Mouse (Mus musculus) telencephalon, adult 2 months (tissue): Measurements from ENCODE around the gene ccdc198.

Source experiments
- DNase-seq: peaks from one replicate; pipeline ENCODE4 v3.0.0-alpha.2; 2011; ENCODE audit warnings: low read depth, low spot score

The ccdc198 gene

GRCm38 (mm10) chr14:49197031-49197527 lies 48.2 kb downstream of the ccdc198 start:
- no peak for DNase-seq

- no peak for DNase-seq
Measured at GRCm38 (mm10) chr14:49186270-49186669, 59.0 kb downstream of the ccdc198 start.

DNA sequence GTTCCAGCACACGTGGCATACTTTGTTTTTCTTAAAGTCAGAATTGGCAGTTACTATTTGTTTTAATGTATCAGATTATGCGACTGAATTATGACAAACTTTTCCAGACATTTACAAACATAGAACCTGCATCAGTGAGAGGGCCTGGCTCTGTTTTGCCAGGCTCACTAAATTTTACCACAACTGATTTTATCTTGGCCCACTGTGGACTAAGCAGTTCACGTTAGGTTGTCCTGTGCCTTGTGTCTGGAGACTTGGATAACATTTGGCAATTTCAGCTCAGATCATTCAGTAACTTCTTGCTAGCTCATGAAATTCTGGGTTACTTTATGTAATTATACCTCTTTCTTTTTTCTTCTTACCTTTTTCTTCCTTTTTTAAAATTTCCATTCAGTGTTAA lies 65.5 kb downstream of the ccdc198 start:
- no peak for DNase-seq

GRCm38 (mm10) chr14:49173290-49174135 lies 71.8 kb downstream of the ccdc198 start:
- DNase-seq = no peak

DNA sequence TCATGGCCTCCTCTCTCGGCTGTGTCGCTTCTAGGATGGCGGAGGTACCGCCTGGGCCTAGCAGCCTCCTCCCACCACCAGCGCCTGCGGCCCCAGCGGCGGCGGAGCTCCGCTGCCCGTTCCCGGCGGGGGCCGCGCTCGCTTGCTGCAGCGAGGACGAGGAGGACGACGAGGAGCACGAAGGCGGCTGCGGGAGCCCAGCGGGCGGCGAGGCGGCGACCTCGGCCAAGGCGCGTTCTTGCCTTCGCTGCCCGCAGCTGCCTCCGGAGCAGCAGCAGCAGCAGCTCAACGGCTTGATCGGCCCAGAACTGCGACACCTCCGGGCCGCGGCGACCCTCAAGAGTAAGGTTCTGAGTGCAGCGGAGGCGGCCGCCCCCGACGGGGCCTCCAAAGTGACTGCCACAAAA lies 72.7 kb downstream of the ccdc198 start:
- no peak for DNase-seq

- DNase-seq = peak; percentile 91
Measured at GRCm38 (mm10) chr14:49171867-49172581, 73.2 kb downstream of the ccdc198 start, which contains the start of gene Naa30. Naa30 (plus strand) TSS chr14:49172226.

DNA sequence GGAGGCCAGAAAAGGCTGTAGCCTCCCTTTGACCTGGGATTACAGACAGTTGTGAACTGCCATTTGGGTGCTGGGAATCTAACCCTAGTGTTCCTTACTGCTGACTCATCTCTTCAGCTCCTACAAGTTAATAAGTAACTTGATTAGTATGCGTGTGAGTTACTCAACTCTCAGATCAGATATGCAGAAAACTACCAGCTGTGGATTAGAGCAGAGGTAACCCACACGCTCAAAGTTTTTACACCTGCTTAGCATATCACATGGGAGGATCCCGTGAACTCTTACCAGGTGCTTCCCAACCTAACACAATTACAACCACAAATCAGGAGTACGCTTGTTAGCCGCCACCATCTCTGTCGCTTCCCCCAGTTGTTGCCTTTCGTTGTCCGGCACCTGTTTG lies 74.0 kb downstream of the ccdc198 start:
- no peak for DNase-seq
